Mouse (Mus musculus) cerebellum, postnatal 14 days (tissue): ENCODE data around the gene Ptch1.

Experiments
- DNase-seq, 2 experiments: peaks; one replicate each; pipeline ENCODE4 v3.0.0; 2021; ENCODE audit warnings: mixed read lengths in 2 of 2

Ptch1 gene

GRCm38 (mm10) chr13:63573256-63573835 lies at the start of gene Ptch1:
Gene Ptch1, minus strand, starts transcription at chr13:63573598.
- peak; percentile 69 to 71 for DNase-seq

GRCm38 (mm10) chr13:63621301-63621700 lies 47.9 kb upstream of the Ptch1 start:
- DNase-seq: no peak

GRCm38 (mm10) chr13:63613201-63613600 lies 39.8 kb upstream of the Ptch1 start:
- no peak for DNase-seq

- DNase-seq: no peak
Measured at GRCm38 (mm10) chr13:63609734-63610133, 36.3 kb upstream of the Ptch1 start.

GRCm38 (mm10) chr13:63597593-63597992 lies 24.2 kb upstream of the Ptch1 start:
- no peak for DNase-seq

GRCm38 (mm10) chr13:63595869-63596268 lies 22.5 kb upstream of the Ptch1 start:
- DNase-seq: no peak

GRCm38 (mm10) chr13:63593469-63594050 lies 20.2 kb upstream of the Ptch1 start:
- no peak for DNase-seq

GRCm38 (mm10) chr13:63592755-63593154 lies 19.4 kb upstream of the Ptch1 start:
- no peak for DNase-seq

- DNase-seq: no peak
Measured at GRCm38 (mm10) chr13:63574601-63575000, 1.2 kb upstream of the Ptch1 start.

- peak; percentile 74 to 76 for DNase-seq
Measured at GRCm38 (mm10) chr13:63572453-63573255, 744 bp downstream of the Ptch1 start.

GRCm38 (mm10) chr13:63572111-63572452 lies 1.3 kb downstream of the Ptch1 start:
- no peak for DNase-seq

- DNase-seq: no peak
Measured at GRCm38 (mm10) chr13:63570456-63570855, 2.9 kb downstream of the Ptch1 start.

GRCm38 (mm10) chr13:63569396-63569756 lies 4.0 kb downstream of the Ptch1 start:
- DNase-seq: peak in 1 of 2 experiments; percentile 11

- peak in 1 of 2 experiments; percentile 19 for DNase-seq
Measured at GRCm38 (mm10) chr13:63568741-63569395, 4.5 kb downstream of the Ptch1 start.

GRCm38 (mm10) chr13:63568306-63568705 lies 5.1 kb downstream of the Ptch1 start:
- no peak for DNase-seq

- peak; percentile 98 to 99 for DNase-seq
Measured at GRCm38 (mm10) chr13:63567677-63568293, 5.6 kb downstream of the Ptch1 start.

- peak; percentile 89 to 90 for DNase-seq
Measured at GRCm38 (mm10) chr13:63566018-63567015, 7.1 kb downstream of the Ptch1 start.

GRCm38 (mm10) chr13:63565320-63566017 lies 7.9 kb downstream of the Ptch1 start:
- DNase-seq: peak; percentile 54 to 64

- peak; percentile 84 to 86 for DNase-seq
Measured at GRCm38 (mm10) chr13:63564626-63565319, 8.6 kb downstream of the Ptch1 start.
